Mouse (Mus musculus) layer of hippocampus, adult 8-10 months (tissue): ENCODE results near the gene Clic1. TPM values are rescaled to one million over a fixed set of nuclear protein-coding genes. Genes with fewer than 3 reads are reported as not detected.
"Not testable (repeated sequence)": the region's sequence is repeated elsewhere in the genome, so short reads cannot be mapped to it uniquely, and the experiment has no call there.

Experiments
- DNase-seq, 2 experiments: peaks; one replicate each; pipeline ENCODE4 v3.0.0; 2022; ENCODE audit warnings: low spot score in 2 of 2
- total RNA-seq, 4 experiments: library from RNA; stranded (reverse); gene quantifications; 2 replicates each; pipeline ENCODE4 v1.2.4; 2022

Clic1 gene
- total RNA-seq, 4 experiments from 2014 or later, result 9.2 to 27.8 (median 15.9) TPM

GRCm38 (mm10) chr17:35020551-35020950 lies 29.2 kb upstream of the Clic1 start:
- no peak for DNase-seq

GRCm38 (mm10) chr17:35021163-35021808 lies 28.5 kb upstream of the Clic1 start:
- DNase-seq, result peak; percentile 64 to 89

GRCm38 (mm10) chr17:35021842-35022477 lies 27.8 kb upstream of the Clic1 start:
- no peak for DNase-seq

GRCm38 (mm10) chr17:35022541-35023060 lies 27.2 kb upstream of the Clic1 start:
- no peak for DNase-seq

GRCm38 (mm10) chr17:35023221-35023620 lies 26.5 kb upstream of the Clic1 start:
- no peak for DNase-seq

GRCm38 (mm10) chr17:35023756-35024155 lies 26.0 kb upstream of the Clic1 start:
- no peak for DNase-seq

GRCm38 (mm10) chr17:35024261-35024660 lies 25.5 kb upstream of the Clic1 start:
- no peak for DNase-seq

GRCm38 (mm10) chr17:35024691-35025488 lies 24.9 kb upstream of the Clic1 start:
- no peak for DNase-seq

- no peak for DNase-seq
Observed at GRCm38 (mm10) chr17:35026206-35026605, 23.6 kb upstream of the Clic1 start.

- peak in 1 of 2 experiments; percentile 38 for DNase-seq
Observed at GRCm38 (mm10) chr17:35027277-35028068, 22.3 kb upstream of the Clic1 start, which contains the start of gene Sapcd1. Gene Sapcd1 (minus strand): TSS chr17:35028016.

GRCm38 (mm10) chr17:35028315-35028714 lies 21.5 kb upstream of the Clic1 start:
- no peak for DNase-seq

- no peak for DNase-seq
Observed at GRCm38 (mm10) chr17:35029691-35030532, 19.9 kb upstream of the Clic1 start.

- no peak for DNase-seq
Observed at GRCm38 (mm10) chr17:35031272-35031671, 18.5 kb upstream of the Clic1 start.

GRCm38 (mm10) chr17:35031880-35032279 lies 17.9 kb upstream of the Clic1 start:
- no peak for DNase-seq

GRCm38 (mm10) chr17:35032323-35032870 lies 17.4 kb upstream of the Clic1 start:
- DNase-seq, result no peak

GRCm38 (mm10) chr17:35033703-35034102 lies 16.1 kb upstream of the Clic1 start:
- not testable (repeated sequence) for DNase-seq

- DNase-seq, result no peak
Observed at GRCm38 (mm10) chr17:35034896-35035295, 14.9 kb upstream of the Clic1 start.

- peak; percentile 53 to 62 for DNase-seq
Observed at GRCm38 (mm10) chr17:35039121-35039873, 10.5 kb upstream of the Clic1 start.

GRCm38 (mm10) chr17:35043794-35044193 lies 6.0 kb upstream of the Clic1 start:
- no peak for DNase-seq
